Mouse (Mus musculus) layer of hippocampus, postnatal 14 days (tissue): ENCODE results near the gene Katna1. TPM values are rescaled to one million over a fixed set of nuclear protein-coding genes. Genes with fewer than 3 reads are reported as not detected.

Experiments used
- DNase-seq, 2 experiments: peaks; one replicate each; pipeline ENCODE4 v3.0.0; 2021 to 2022; ENCODE audit warnings: low spot score in 2 of 2, mixed read lengths in 1 of 2
- total RNA-seq, 2 experiments: library from RNA; stranded (reverse); gene quantifications; 2 replicates each; pipeline ENCODE4 v1.2.3; 2021

The Katna1 gene
- total RNA-seq, 2 experiments from 2014 or later, result 14.1 to 15.0 TPM

DNA sequence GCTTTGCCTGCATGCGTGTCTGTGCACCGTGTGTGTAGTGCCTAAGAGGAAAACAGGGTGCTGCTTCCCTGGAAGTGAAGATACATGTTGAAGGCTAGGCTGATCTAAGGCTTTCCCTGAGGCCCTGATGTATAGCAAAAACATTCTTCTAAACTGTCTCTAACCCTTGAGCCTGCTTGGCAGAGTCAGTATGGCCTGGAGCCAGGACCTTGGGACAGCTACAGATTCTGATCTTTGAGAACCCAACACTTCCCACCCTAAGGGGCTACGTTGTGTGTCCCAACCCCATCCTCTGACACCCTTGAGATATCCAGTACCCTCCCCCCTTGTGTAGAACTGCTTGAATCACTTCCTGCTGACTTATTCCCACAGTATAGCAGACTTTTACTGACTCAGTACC is 52.6 kb downstream of the Katna1 start:
- DNase-seq, result no peak

DNA sequence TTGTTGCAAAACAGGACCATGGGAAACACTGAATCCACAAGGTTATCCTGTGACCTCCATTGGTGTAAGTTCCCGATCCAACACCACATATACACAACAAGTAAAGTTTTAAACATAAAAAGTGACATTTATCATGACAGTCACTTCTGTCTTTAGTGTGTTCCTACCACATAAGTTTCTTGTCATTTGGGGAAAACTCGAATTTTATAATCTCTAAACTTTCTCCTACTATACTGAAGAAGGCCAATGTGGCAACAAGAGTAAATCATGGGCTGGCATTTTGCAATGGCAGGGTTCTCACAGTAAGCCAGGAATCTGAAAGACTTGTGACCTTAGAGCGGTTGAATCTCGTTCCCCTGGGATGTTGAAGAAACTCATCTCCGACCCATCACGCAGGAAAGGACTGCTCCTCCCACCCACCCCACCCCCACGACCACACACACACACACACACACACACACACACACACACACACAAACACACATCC is 54.0 kb downstream of the Katna1 start:
- peak in 1 of 2 experiments; percentile 5 for DNase-seq

DNA sequence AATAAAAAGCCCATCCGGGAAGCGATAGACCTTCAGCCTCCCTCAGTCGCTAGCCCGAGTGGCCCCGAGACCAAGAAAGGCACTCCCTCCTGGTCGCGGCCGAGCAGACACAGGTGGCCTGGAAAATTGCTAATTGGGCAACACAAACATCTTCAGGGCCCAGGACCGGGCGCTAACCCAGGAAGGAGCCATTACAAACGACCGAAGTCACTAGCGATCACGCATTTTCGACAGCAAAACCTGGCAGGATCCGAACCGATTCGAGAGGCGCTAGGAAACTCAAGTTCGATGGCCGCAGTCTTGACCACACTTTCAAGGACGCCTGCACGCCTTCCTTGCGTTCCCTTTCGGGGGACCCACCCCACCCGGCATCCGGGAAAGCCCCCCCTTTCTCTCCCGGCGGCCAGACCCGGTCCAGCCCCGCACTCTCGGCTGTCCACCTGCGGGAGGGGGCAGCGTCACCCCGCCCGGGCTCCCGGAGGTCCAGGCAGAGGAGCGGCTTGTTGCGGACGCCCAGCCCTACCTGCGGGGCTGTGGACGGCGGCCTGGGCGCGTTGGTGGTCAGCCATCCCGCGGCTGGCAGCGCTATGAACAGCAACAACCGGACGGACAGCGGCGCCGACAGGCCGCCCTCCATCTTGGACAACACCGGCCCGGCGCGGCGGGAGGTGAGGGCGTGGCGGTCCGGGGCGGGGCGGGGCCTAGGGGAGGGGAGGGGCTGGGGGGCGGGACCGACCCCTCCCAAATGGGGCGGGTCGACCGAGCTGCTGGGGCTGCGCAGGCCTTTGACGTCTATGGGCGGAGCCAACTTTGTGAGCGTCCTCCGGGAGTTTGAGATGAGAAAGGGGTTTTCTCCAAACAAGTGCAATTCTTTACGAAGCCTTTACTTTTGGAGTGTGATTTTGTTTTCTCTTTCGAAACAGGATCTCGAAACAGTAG is 54.7 kb downstream of the Katna1 start:
- peak; percentile 75 to 85 for DNase-seq

DNA sequence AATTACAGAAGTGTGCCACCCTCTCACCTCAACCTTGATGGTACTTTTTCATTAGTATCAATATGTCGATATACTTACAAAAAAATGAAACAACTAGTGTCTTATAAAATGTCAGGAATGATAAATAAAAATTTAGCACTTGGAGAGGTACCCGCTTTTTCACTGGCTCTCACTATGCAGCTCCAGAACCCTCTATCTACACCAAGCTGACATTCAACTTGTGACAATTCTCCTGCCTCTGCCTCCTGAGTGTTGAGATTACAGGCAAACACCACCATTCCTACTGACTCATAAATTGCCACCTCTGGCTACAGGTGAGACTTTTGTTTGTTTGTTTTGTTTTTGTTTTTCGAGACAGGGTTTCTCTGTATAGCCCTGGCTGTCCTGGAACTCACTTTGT is 55.4 kb downstream of the Katna1 start:
- no peak for DNase-seq

DNA sequence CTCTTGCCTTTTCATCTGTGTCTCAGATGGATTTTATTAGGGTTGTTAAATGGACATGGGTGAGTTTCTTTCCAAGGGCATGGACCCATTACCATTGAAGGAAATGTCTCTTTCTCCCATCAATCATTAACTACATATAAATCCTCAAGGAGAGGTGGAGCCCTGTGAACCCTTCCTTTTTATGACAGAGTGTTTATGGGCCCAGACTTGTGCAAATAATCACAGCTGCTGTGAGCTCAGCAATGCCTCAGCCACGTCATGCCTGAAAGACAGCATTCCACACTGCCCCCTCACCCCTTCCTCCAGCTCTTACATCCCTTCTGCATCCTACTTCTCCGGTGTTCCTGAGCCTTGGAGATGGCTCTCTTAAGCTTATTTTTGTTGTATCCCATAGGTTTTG is 61.5 kb downstream of the Katna1 start:
- no peak for DNase-seq

DNA sequence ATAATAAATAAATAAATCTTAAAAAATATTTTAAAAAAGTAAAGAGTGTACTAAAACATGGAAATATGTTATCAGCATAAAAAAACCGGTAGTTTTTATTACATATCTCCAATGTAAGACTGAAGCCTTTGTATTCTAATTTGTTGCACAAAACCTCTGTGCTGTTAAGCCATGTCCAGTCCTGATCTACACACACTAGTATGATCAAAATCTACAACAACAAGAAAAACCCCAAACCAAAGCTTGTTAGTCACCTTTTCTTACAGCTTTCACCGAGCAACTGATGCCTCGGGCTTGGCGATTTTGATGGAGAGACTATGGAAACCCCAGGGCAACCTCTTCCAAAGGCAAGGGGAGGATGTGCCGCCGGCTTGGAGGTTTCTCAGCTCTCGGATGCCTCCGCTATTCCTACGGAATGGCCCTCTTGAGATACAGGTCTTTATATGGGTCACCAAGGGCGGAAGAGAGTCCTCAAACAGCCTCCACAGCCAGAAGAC is 66.5 kb downstream of the Katna1 start:
- DNase-seq, result no peak

DNA sequence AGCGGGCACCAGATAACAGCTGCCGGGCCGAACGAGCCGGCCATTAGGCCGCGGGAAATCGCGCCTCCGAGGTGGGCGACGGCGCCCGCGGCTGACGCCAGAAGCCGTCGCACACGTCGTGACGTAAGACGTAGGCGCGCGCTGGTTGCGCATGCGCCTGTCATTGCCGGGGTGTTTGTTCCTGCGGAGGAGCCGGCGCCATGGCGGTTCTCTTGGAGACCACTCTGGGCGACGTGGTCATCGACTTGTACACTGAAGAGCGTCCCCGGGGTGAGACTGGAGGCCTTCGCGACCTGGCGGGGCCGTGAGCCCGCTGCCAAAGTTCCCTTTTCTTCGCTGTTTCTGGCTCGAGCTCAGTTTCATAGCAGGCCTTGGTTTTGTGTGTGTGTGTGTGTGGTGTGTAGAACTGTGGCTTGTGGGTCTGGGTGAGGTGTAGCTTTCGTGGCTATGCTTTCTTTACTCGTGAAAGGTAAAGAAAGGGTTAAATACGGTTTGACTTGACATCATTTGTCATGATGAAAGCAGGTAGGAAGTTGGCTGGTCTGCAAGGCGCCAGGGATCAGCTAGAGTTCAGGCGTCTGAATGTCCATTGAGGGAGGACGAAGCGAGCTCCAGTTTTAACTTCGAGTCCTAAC is 67.1 kb downstream of the Katna1 start, which contains the start of the genes Ginm1 and Ppil4:
Gene Ginm1, minus strand, starts transcription at position 74 of the 635 bp plus-strand sequence.
Gene Ppil4, plus strand, starts transcription at position 141 of the 635 bp plus-strand sequence.
- peak; percentile 89 to 92 for DNase-seq

DNA sequence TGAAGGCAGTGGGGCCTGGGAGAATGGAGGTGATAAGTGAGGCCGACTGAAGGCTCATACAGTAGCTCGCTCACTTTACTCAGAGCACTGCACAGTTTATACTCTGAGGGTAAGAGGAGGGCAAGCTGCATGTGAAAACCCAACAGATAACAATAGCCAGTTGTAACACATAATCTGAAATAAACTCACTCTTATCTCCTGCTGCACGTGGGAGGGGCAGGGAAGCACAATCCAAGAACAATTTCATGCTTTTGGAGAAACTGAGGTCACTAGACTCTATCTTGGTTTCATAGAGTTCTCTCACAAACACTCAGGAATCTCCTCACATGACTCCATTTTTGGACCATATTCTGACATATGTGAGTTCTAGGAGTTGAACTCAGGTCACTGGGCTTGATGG is 75.5 kb downstream of the Katna1 start:
- no peak for DNase-seq

DNA sequence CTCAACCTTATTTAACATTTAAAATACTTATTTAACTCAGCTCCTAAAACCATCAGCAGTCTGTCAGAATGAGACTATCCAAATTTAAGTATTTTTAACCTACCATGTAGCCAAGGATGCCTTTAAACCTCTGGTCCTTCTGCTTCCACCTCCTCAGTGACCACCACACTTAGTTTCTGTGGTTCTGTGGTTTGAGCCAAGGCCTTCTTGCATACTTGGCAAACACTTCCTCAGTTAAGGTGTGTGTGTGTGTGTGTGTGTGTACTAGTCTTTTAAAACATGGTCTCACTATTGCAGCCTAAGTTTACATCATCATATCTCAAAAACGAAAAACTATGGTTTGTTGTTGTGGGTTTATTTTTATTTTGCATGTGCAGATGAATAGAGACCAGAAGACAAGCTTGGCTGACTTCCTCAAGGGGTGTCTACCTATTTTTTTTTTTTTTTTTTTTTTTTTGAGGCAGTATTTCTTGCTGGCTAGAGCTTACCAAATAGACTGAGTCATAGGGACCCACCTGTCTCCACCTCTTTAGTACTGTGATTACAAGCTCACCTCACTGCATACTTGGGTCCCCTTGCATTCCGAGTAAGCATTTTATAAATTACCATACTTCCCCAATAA is 76.8 kb downstream of the Katna1 start:
- DNase-seq, result no peak

DNA sequence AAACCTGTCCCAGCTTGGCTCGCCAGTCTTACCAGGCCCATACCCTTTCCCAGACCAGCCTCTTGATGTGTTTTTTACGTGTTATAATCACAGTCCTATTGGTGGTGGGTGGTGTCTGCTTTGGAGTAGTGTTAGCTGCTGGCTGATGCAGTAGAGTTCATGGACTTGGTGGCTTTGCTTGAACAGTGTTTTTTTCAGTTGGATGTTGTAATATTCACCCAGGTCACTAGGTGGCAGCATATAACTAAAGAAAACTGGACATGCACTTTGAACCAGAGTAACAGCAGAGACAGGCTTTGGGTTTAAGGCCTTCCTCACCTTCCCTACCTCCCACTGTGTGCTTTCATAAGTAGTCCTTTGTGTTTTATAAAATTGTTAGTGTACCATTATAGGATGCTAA is 84.1 kb downstream of the Katna1 start:
- DNase-seq, result peak; percentile 37 to 75

Other genes with a start within 250 kb of the Katna1 start
- gene Lrp11, start 136.2 kb upstream of the Katna1 start, total RNA-seq, result 100 to 1,000 TPM; 161 to 173 TPM
- gene Nup43, start 58.5 kb upstream of the Katna1 start, total RNA-seq, result 1 to 10 TPM; 4.1 to 4.7 TPM
- gene Pcmt1, start 44.9 kb upstream of the Katna1 start, total RNA-seq, result 100 to 1,000 TPM; 145 TPM
- gene Lats1, start 44.8 kb upstream of the Katna1 start, total RNA-seq, result 10 to 100 TPM; 46.5 to 47.4 TPM
- 10 to 100 TPM; 22.5 to 25.0 TPM for gene Ginm1, start 66.8 kb downstream of the Katna1 start, total RNA-seq
- 10 to 100 TPM; 32.7 to 35.4 TPM for gene Ppil4, start 66.9 kb downstream of the Katna1 start, total RNA-seq
- gene Zc3h12d, start 106.5 kb downstream of the Katna1 start, total RNA-seq, result under 1 TPM; 0.09 to 0.21 TPM
- 10 to 100 TPM; 62.7 to 66.0 TPM for gene Tab2, start 230.2 kb downstream of the Katna1 start, total RNA-seq